Mouse (Mus musculus): ENCODE data around the gene Gm5741. TPM values are rescaled to one million over a fixed set of nuclear protein-coding genes. Genes with fewer than 3 reads are reported as not detected.

The Gm5741 gene
- polyA plus RNA-seq, 1 experiment from 2014 or later, result not detected

DNA sequence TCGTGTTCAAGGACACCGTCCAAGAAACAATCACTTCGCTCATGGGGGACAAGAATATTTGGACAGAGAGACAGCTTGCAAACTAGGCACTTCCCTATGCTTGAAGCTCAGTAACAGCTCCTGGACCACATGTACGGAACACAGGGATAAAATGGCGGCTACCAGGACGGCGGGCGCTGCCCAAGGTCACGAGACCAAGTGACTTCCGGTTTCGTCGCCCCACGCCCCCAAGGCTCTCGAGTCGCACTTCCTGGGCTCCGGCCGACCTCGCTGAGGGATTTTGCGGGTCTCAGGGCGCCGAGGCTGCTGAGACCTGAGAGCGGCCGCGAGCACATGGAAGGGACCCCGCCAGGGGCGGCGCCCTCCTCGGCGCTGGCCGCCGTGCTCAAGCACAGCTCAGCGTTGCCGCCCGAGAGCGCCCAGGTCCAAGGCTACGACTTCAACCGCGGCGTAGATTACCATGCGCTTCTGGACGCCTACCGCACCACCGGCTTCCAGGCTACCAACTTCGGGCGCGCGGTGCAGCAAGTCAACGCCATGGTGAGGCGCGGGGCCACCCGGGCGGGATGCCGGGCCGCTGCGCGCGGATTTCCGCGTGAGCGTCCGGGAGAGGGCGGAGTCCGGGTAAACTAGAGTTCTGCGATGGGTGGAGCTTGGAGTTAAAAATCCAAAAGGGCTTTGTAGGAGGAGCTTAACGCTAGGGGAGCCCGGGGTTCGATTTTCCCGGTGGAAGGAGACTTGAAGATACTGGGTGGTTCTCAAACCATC, 3.9 kb upstream of the Gm5741 start, which contains the start of gene Dhps:
Dhps (plus strand) TSS at position 244 of the 768 bp plus-strand sequence.
- H3K4me3 ChIP-seq, result peak within 1 kb of the TSS; percentile 96
- peaks cover 22% of the 10 kb centered on the region for H3K4me1 ChIP-seq
- peak within 1 kb of the TSS; percentile 95 for H3K27ac ChIP-seq
- H3K9me3 ChIP-seq (replicated peaks), result no peaks in the 10 kb centered on the region
- peaks cover 51% of the 10 kb centered on the region for H3K36me3 ChIP-seq
- WGBS, result under 1% methylated on average over 68 of the region's 68 CpGs
- H3K27me3 ChIP-seq (ENCODE audit: low read depth, poor library complexity, severe bottlenecking), result no peaks in the 10 kb centered on the region
- DNase-seq (ENCODE audit: low spot score), result peak; percentile 94

DNA sequence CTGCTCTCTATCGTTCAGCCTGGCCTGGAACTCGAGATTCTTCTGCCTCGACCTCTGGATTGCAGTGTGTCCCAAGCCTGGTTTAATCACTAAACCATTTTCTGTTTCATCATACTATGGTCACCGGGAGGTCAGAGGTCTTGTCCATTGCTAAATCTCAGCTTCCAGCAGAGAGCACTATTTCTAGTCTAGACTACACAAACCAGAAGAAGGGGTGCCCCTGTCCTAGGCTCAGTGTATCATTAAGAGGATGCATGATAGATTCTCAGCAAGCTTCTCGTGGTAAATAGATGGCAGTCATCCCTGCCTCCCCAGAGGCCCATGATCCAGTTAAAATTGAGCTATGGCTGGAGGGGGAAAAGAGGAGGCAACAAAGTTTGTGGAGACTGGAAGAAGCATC, 3.3 kb upstream of the Gm5741 start:
- WGBS, result 80% methylated on average over 5 of the region's 5 CpGs
- DNase-seq (ENCODE audit: low spot score), result no peak
- no peaks in the 10 kb centered on the region for H3K27me3 ChIP-seq (ENCODE audit: low read depth, poor library complexity, severe bottlenecking)
- H3K9me3 ChIP-seq (replicated peaks), result no peaks in the 10 kb centered on the region
- peak overlapping the region; percentile 95 for H3K27ac ChIP-seq
- H3K36me3 ChIP-seq, result peaks cover 51% of the 10 kb centered on the region
- peaks cover 22% of the 10 kb centered on the region for H3K4me1 ChIP-seq
- H3K4me3 ChIP-seq, result peak overlapping the region; percentile 96

DNA sequence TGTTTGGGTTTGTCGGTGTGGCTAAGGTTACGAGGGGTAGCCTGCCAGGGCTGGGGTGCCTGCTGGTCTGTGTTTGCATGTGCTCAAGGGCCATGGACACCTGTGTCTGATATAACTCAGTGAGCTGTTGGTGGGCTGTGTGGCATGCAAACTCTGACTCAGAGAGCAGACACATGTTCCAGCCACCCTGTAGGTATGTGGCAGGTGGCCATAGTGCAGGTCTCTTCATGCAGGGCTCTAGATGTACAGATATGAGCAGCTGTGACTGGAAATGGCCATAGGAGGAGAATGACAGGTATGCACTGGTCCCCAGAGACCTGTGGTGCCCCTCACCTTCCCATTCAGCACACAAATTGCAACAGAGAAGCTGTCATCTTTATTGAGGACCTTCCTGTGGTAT, 627 bp downstream of the Gm5741 start:
- no peak for DNase-seq (ENCODE audit: low spot score)
- Histone ChIP-seq H3K4me3 (no peak overlapping the region), H3K27me3 (ENCODE audit: low read depth, poor library complexity, severe bottlenecking) (no peaks in the 10 kb centered on the region), H3K4me1 (peaks cover 9% of the 10 kb centered on the region), H3K27ac (no peak overlapping the region), H3K9me3 (replicated peaks) (no peaks in the 10 kb centered on the region), H3K36me3 (peaks cover 35% of the 10 kb centered on the region)
- 97% methylated on average over 2 of the region's 2 CpGs for WGBS

DNA sequence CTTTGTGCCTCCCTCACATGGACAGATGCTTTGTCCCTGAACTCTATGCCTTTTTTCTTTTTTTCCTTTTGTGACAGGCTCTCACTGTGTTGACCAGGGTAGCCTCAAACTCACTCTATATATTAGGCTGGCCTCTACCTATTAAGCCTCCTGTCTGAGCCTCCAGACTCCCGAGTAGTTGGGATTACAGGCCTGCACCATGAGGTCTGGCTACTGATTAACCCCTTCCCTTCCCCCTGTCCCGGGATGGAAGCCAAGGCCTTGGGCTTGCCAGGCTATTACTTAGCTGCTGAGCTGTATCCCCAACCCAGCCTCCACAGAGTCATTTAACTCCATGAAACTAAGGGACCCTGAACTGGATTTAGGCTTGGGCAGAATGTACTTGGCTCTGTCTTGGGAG, 2.6 kb downstream of the Gm5741 start:
- Histone ChIP-seq H3K36me3 (peaks cover 37% of the 10 kb centered on the region), H3K27ac (no peak overlapping the region)

DNA sequence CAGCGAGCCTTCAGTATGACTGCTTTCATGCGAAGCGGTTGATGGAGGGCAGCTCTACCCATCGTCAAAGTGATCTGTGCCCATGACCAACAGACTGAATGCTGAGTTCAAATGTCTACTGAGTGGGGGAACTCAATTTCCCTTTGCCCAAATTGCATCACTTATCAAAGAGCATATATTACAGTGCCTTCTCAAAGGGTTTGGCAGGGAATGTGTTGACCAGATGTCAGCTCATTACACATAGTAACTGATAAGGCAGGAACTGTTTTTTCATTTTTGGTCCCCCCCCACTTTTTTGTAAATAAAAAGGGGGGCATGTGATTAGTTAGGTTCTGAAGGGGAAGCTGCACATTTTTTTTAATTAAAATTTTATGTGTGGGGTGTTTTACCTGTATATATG, 5.2 kb downstream of the Gm5741 start:
- no peaks in the 10 kb centered on the region for H3K9me3 ChIP-seq (replicated peaks)
- no peak overlapping the region for H3K27ac ChIP-seq
- H3K27me3 ChIP-seq (ENCODE audit: low read depth, poor library complexity, severe bottlenecking), result no peaks in the 10 kb centered on the region
- no peak for DNase-seq (ENCODE audit: low spot score)
- H3K4me1 ChIP-seq, result peaks cover 12% of the 10 kb centered on the region
- 92% methylated on average over 4 of the region's 4 CpGs for WGBS
- H3K4me3 ChIP-seq, result no peak overlapping the region
- peaks cover 36% of the 10 kb centered on the region for H3K36me3 ChIP-seq

More for the DNA sequence above, 2.6 kb downstream of the Gm5741 start:
- Histone ChIP-seq H3K27me3 (ENCODE audit: low read depth, poor library complexity, severe bottlenecking) (no peaks in the 10 kb centered on the region), H3K4me1 (peaks cover 10% of the 10 kb centered on the region), H3K9me3 (replicated peaks) (no peaks in the 10 kb centered on the region), H3K4me3 (no peak overlapping the region)
- no peak for DNase-seq (ENCODE audit: low spot score)
- 42% methylated on average over 2 of the region's 2 CpGs for WGBS

DNA sequence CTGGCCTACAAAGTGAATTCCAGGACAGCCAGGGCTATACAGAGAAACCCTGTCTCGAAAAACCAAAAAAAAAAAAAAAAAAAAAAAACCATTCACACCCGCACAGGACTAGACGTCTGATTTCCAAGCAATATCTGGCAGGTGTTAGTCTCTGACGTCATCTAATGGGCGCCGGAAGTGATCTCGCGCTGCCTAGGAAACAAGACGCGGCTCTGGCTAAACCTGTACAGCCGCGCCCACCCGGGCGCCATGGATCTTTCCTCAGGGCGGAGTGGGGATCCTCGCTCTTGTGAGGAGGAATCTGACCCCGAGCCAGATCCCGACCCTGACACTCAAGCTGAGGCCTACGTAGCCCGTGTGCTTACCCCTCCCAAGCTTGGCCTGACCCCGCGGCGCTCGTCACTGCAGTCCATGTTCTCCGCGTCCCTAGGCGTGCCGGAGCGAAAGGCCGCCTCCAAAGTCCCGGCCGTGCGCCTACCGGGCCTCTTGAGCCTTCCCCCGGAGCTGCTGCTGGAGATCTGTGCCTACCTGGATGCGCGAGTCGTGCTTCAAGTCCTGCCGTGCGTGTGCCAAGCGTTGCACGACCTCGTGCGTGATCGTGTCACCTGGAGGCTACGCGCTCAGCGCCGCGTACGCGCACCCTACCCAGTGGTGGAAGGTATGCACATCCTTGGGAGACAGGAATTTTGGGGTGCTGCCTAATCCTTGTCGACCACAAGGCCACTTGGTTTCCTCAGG, 7.7 kb downstream of the Gm5741 start, which contains the start of gene Fbxw9:
Fbxw9 (plus strand) TSS at position 177 of the 738 bp plus-strand sequence.
- peak; percentile 96 for DNase-seq (ENCODE audit: low spot score)
- H3K9me3 ChIP-seq (replicated peaks), result no peaks in the 10 kb centered on the region
- no peaks in the 10 kb centered on the region for H3K27me3 ChIP-seq (ENCODE audit: low read depth, poor library complexity, severe bottlenecking)
- H3K27ac ChIP-seq, result peak within 1 kb of the TSS; percentile 68
- peaks cover 39% of the 10 kb centered on the region for H3K36me3 ChIP-seq
- WGBS, result under 1% methylated on average over 53 of the region's 53 CpGs
- peaks cover 12% of the 10 kb centered on the region for H3K4me1 ChIP-seq
- H3K4me3 ChIP-seq, result peak within 1 kb of the TSS; percentile 89

DNA sequence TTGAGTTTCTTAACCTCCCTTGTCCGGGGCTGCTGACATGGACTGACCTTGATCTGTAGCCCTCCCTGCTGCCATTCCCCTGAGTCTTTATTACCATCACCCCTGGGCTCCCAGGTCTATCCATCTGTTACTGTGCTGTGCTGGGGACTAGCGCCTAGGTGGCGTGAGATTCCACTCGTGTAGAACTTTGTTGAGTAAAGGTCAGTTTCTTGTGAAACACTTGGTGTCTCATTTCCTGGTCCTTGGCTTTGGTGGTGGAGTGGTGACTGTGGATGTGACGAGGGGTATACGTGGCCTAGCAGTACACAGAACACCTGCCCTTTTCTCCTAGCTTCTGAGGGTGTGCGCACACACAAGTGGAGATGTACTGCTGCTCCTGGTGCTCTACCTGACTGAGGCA, 10.4 kb downstream of the Gm5741 start:
- no peak overlapping the region for H3K4me3 ChIP-seq

DNA sequence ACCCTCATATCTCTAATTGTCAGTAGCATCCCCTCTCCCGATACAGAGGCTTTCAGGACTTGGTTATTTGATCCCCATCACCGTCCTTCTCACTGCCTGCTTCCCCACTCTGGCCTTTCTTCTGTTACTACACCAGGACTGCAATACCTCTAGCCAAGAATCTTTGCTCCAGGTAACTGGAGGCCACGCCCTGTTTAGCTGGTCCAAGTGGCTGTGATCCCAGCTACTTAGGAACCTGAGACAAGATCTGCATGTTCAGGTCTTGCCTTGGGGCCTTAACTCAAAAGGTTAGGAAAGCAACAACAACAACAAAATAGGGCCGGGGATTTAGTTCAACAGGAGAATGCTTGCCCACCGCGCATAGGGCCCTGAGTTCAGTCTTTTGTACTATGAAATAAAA, 24.2 kb downstream of the Gm5741 start:
- Histone ChIP-seq H3K36me3 (peaks cover 95% of the 10 kb centered on the region), H3K27me3 (ENCODE audit: low read depth, poor library complexity, severe bottlenecking) (no peaks in the 10 kb centered on the region), H3K4me3 (no peak overlapping the region), H3K4me1 (peaks cover 7% of the 10 kb centered on the region), H3K9me3 (replicated peaks) (no peaks in the 10 kb centered on the region), H3K27ac (no peak overlapping the region)
- DNase-seq (ENCODE audit: low spot score), result no peak
- 96% methylated on average over 6 of the region's 6 CpGs for WGBS

More for the DNA sequence above, 10.4 kb downstream of the Gm5741 start:
- 84% methylated on average over 7 of the region's 7 CpGs for WGBS
- H3K36me3 ChIP-seq, result peaks cover 58% of the 10 kb centered on the region
- no peaks in the 10 kb centered on the region for H3K27me3 ChIP-seq (ENCODE audit: low read depth, poor library complexity, severe bottlenecking)
- H3K27ac ChIP-seq, result no peak overlapping the region
- no peak for DNase-seq (ENCODE audit: low spot score)
- H3K4me1 ChIP-seq, result peaks cover 12% of the 10 kb centered on the region
- H3K9me3 ChIP-seq (replicated peaks), result no peaks in the 10 kb centered on the region

DNA sequence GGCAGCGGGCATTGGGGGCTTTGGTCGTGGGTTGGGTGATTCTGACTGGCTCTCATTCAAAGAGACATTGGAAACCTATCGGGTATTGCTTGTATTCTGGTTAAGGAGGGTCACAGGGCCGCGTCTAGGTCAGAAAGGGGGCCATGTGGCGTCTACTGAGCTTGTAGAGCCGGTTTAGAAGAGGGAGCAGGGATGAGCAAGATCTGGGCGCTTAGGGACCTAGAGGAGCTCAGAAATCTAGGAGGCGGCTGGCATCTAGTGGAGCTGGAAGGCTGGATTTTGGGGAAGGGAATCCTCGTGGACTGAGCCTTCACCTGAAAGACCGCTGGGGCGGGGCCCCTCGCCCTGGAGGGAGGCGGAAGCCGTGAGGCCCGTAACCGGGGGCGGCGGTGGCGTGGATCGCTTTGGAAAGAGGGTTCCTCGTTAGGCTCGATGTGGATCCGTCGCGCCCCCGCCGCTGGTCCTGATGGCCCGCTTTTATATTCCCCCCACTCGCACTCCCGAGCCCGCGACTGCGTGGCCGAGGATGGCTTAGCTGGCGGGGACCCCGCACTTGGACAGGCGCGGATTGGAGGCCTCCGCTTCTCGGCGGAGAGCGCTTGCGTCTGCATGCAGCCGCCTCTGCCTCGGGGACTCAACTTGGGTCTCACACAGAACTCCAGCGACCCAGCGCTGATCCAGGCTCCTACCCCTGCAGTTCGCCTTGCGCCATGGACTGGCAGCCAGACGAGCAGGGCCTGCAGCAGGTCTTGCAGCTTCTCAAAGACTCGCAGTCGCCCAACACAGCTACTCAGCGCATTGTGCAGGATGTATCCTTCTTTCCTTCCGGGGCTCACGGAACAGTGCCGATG, 29.9 kb downstream of the Gm5741 start:
- Histone ChIP-seq H3K4me3 (peak overlapping the region; percentile 81), H3K27ac (peak overlapping the region; percentile 99), H3K36me3 (peaks cover 52% of the 10 kb centered on the region), H3K27me3 (ENCODE audit: low read depth, poor library complexity, severe bottlenecking) (no peaks in the 10 kb centered on the region), H3K4me1 (peaks cover 34% of the 10 kb centered on the region), H3K9me3 (replicated peaks) (no peaks in the 10 kb centered on the region)
- DNase-seq (ENCODE audit: low spot score), result peak; percentile 79
- under 1% methylated on average over 57 of the region's 57 CpGs for WGBS

DNA sequence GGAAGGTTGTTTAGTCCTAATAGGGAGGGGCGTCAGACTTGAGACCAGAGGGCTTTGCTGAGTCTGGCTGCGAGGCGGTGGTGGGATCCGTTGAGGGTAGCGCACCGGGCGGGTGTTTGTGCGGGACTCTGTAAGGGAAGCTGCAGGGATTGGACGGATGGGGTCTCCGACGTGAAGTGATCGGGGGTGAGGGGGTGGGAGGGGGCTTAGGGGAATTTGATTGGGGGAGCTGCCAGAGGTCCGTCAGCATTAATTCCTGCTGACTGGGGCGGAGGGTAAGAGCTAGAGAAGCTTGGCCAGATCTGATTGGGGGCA, 30.5 kb downstream of the Gm5741 start:
- Histone ChIP-seq H3K27me3 (ENCODE audit: low read depth, poor library complexity, severe bottlenecking) (no peaks in the 10 kb centered on the region), H3K27ac (peak overlapping the region; percentile 99), H3K36me3 (peaks cover 52% of the 10 kb centered on the region), H3K9me3 (replicated peaks) (no peaks in the 10 kb centered on the region), H3K4me3 (peak overlapping the region; percentile 81), H3K4me1 (peaks cover 34% of the 10 kb centered on the region)
- DNase-seq (ENCODE audit: low spot score), result no peak
- under 1% methylated on average over 14 of the region's 14 CpGs for WGBS

DNA sequence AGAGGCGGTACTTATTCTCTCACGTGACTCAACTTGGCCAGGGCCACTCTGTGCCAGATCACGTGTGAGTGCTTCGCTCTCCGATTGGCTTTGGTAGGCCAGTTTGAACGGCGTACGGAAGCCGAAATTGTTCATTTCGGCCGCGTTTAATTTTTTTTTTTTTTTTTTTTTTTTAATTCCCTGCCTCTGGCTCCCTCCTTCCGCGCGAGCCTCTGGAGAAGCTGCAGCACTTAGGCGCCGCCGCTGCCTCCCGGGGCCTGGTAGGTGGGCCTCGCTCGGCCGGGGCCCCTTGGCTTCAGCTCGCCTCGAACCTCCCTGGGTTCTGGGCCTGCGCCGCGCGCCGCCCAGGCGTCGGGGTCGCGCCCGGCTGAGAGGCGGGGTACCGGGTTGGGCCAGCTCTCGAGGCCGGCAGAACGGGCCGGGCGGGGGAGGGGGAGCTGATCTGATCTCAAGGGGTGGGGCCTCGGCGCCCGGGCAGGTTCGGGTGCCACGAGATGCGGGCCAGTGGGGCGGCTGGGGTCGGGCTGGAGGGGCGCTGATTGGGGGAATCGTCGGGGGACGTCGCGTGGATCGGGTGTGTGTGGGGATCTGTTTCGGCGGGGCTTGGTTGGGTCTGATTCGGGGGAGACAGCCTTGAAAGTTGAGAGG, 30.9 kb downstream of the Gm5741 start, which contains the start of gene Tnpo2:
Tnpo2 (plus strand) TSS at position 198 of the 648 bp plus-strand sequence.
- peak within 1 kb of the TSS; percentile 81 for H3K4me3 ChIP-seq
- no peaks in the 10 kb centered on the region for H3K27me3 ChIP-seq (ENCODE audit: low read depth, poor library complexity, severe bottlenecking)
- H3K9me3 ChIP-seq (replicated peaks), result no peaks in the 10 kb centered on the region
- H3K36me3 ChIP-seq, result peaks cover 52% of the 10 kb centered on the region
- DNase-seq (ENCODE audit: low spot score), result peak; percentile 92
- WGBS, result 1% methylated on average over 59 of the region's 59 CpGs
- H3K4me1 ChIP-seq, result peaks cover 34% of the 10 kb centered on the region
- peak within 1 kb of the TSS; percentile 99 for H3K27ac ChIP-seq

DNA sequence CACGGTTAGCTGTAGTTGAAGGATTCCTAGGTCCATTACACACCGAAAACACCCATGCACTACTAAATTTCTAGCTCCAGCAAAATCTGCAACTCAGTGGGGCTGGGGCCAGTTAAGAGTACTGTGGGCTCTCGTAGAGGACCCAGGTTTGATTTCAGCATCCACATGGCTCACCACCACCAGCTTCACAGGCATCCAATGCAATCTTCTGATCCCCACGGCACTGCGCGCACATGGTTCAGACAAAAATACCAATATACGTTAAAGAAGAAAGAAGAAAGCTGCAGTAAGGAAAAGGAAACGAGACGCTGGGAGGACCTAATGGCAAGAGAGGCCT, 31.4 kb downstream of the Gm5741 start:
- Histone ChIP-seq H3K27ac (peak overlapping the region; percentile 99), H3K4me3 (peak overlapping the region; percentile 81), H3K9me3 (replicated peaks) (no peaks in the 10 kb centered on the region), H3K4me1 (peaks cover 34% of the 10 kb centered on the region), H3K27me3 (ENCODE audit: low read depth, poor library complexity, severe bottlenecking) (no peaks in the 10 kb centered on the region), H3K36me3 (peaks cover 52% of the 10 kb centered on the region)
- 0% methylated on average over 9 of the region's 9 CpGs for WGBS
- no peak for DNase-seq (ENCODE audit: low spot score)

Measured in limb, embryonic 10.5 days (tissue).